Mouse (Mus musculus): ENCODE measurements at regions not wholly inside any gene's neighbourhood (a gene's known extent, or its start where the extent isn't known, plus 50 kb on each side); places are given as distances from the start of the nearest gene placed in this dataset.

- Histone ChIP-seq H3K27me3 (ENCODE audit: control insufficient read depth, insufficient read depth, low read length) (no peaks in the 10 kb centered on the region), H3K27ac (ENCODE audit: low read depth, low read length) (no peak overlapping the region), H3K9me3 (ENCODE audit: control insufficient read depth, low read length) (no peaks in the 10 kb centered on the region), H3K9ac (ENCODE audit: low read depth, low read length) (no peak overlapping the region), H3K36me3 (ENCODE audit: control insufficient read depth, insufficient read depth, low read length) (no peaks in the 10 kb centered on the region), H3K4me1 (ENCODE audit: control insufficient read depth, insufficient read depth, low read length) (no peaks in the 10 kb centered on the region), H3K4me2 (replicated peaks; ENCODE audit: low read depth, low read length) (no peak overlapping the region), H3K4me3 (ENCODE audit: low read length) (no peak overlapping the region)
- WGBS = 84% methylated on average over 1 of the region's 1 CpGs
- no peak for ATAC-seq (ENCODE audit: low FRiP score, low TSS enrichment)
Observed at GRCm38 (mm10) chr17:62436044-62436443, 445.1 kb downstream of the Efna5 start.

DNA sequence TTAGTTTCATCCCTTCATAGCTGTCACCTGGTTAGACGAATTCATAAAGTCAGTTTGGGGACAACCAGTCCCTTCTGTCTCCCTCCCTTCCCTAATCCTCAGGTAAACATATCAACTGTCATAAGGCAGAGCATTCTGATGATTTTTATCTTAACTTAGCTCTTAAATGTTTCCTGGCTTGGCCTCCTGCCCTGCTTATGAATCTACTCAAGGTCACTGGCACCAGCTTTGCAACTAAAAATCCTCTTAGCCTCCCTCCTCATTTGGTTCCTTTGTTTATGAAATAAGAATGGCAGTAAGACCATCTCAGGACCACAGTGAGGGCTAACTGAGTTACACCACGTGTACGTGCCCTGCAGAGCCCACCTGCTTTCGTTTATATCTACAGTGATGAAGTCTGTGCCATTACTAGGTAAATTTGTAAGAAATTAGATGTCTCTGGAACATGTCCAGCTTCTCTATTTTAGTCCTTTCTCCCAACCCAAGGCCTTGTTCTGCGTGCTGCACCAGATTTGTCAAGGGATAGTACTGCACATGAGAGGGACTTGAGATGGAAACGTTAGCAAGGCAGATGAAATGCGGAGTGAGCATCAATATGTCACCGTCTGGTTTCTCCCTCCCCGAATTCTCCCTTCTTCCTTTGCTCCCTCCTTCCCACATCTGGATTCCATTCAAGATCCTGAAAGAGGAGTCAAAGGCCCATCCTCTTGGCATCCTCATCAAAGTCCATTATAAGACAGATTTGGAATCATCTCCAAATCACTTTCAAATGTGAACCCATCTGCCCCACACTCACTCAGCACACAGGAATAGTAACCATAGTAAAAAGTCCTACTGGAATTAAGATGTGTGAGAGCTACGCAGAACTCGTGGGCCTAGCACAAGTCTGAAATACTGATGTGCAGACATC lies 457.4 kb downstream of the Efna5 start:
- no peak for ATAC-seq (ENCODE audit: low FRiP score, low TSS enrichment)
- H3K4me3 ChIP-seq (ENCODE audit: low read length) = no peak overlapping the region
- WGBS = 82% methylated on average over 11 of the region's 11 CpGs

GRCm38 (mm10) chr17:62417584-62417983 lies 463.5 kb downstream of the Efna5 start:
- H3K4me1 ChIP-seq (ENCODE audit: control insufficient read depth, insufficient read depth, low read length) = no peaks in the 10 kb centered on the region
- ATAC-seq (ENCODE audit: low FRiP score, low TSS enrichment) = no peak
- no peak overlapping the region for H3K4me3 ChIP-seq (ENCODE audit: low read length)
- no peak overlapping the region for H3K9ac ChIP-seq (ENCODE audit: low read depth, low read length)
- no peaks in the 10 kb centered on the region for H3K36me3 ChIP-seq (ENCODE audit: control insufficient read depth, insufficient read depth, low read length)
- H3K27me3 ChIP-seq (ENCODE audit: control insufficient read depth, insufficient read depth, low read length) = no peaks in the 10 kb centered on the region
- no peak overlapping the region for H3K27ac ChIP-seq (ENCODE audit: low read depth, low read length)
- no peak overlapping the region for H3K4me2 ChIP-seq (replicated peaks; ENCODE audit: low read depth, low read length)
- no peaks in the 10 kb centered on the region for H3K9me3 ChIP-seq (ENCODE audit: control insufficient read depth, low read length)
- 83% methylated on average over 7 of the region's 8 CpGs for WGBS

More for the DNA sequence above, 457.4 kb downstream of the Efna5 start:
- Histone ChIP-seq H3K36me3 (ENCODE audit: control insufficient read depth, insufficient read depth, low read length) (no peaks in the 10 kb centered on the region), H3K4me1 (ENCODE audit: control insufficient read depth, insufficient read depth, low read length) (no peaks in the 10 kb centered on the region), H3K27me3 (ENCODE audit: control insufficient read depth, insufficient read depth, low read length) (no peaks in the 10 kb centered on the region), H3K9ac (ENCODE audit: low read depth, low read length) (no peak overlapping the region), H3K27ac (ENCODE audit: low read depth, low read length) (no peak overlapping the region), H3K9me3 (ENCODE audit: control insufficient read depth, low read length) (no peaks in the 10 kb centered on the region), H3K4me2 (replicated peaks; ENCODE audit: low read depth, low read length) (no peak overlapping the region)

DNA sequence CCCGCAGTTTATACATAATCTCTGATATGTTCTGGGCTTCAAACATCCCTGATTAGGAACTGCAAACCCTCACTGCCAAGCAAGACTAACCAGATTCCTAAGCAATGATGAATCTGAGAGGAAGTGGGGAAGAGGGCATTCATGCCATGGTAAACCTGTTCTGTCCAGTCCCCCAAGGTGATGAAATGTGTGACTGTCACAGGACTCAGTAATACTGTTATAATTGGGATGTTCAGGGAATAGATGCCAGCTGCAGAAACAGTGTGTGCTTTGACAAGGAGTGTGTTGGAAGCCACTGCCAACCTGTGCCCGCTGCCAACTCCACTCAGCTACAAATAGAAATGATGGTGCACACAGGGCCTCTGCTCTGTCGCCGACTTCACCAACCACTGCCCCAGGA lies 466.0 kb downstream of the Efna5 start:
- no peak overlapping the region for H3K9ac ChIP-seq (ENCODE audit: low read depth, low read length)

DNA sequence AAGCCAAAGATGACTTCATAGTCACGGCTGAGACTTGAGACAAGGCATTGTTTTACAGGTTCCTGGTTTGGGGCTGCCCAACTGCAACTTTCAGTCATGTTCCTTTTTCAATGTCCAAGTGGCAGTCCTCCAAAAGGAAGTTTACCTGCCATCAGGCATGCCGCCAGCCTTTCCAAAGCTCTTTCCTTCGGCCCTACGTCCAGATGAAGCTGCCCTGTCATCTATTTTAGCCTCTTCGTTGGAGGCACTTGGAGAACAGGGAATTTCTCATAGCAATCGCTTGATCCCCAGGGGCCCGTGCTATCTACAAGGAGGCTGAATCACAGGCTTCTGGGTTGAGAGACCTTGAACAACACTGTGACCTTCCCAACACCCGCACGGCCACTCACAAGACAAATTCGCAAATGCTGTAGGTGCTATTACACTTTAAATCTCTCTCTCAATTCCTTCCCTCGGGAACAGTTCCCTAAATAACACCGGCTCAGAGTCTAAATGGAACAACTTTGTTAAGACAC lies 468.4 kb downstream of the Efna5 start:
- 88% methylated on average over 12 of the region's 12 CpGs for WGBS
- no peak overlapping the region for H3K27ac ChIP-seq (ENCODE audit: low read depth, low read length)

More for the DNA sequence above, 466.0 kb downstream of the Efna5 start:
- no peak for ATAC-seq (ENCODE audit: low FRiP score, low TSS enrichment)
- H3K4me3 ChIP-seq (ENCODE audit: low read length) = no peak overlapping the region
- no peaks in the 10 kb centered on the region for H3K27me3 ChIP-seq (ENCODE audit: control insufficient read depth, insufficient read depth, low read length)
- H3K36me3 ChIP-seq (ENCODE audit: control insufficient read depth, insufficient read depth, low read length) = no peaks in the 10 kb centered on the region
- WGBS = 89% methylated on average over 4 of the region's 4 CpGs
- no peaks in the 10 kb centered on the region for H3K4me1 ChIP-seq (ENCODE audit: control insufficient read depth, insufficient read depth, low read length)
- no peaks in the 10 kb centered on the region for H3K9me3 ChIP-seq (ENCODE audit: control insufficient read depth, low read length)
- no peak overlapping the region for H3K27ac ChIP-seq (ENCODE audit: low read depth, low read length)
- no peak overlapping the region for H3K4me2 ChIP-seq (replicated peaks; ENCODE audit: low read depth, low read length)

DNA sequence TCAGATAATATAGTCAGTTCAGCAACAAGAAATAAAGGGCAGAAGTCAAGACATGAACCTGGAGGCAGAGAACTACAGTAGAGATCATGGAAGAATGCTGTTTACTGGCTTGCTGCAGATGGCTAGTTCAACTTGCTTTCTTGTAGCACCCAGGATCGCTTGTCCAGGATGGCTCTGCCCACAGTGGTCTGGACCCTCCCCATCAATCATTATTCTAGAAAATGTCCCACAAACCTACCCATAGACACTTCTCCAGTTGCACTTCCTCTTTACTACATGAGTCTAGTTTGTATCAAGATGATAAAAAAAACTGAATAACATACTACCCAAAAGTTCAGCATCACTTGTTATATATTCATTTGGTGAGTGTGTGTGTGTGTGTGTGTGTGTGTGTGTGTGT lies 477.4 kb downstream of the Efna5 start:
- no peak for ATAC-seq (ENCODE audit: low FRiP score, low TSS enrichment)
- 97% methylated on average over 1 of the region's 1 CpGs for WGBS

More for the DNA sequence above, 468.4 kb downstream of the Efna5 start:
- Histone ChIP-seq H3K4me3 (ENCODE audit: low read length) (no peak overlapping the region), H3K36me3 (ENCODE audit: control insufficient read depth, insufficient read depth, low read length) (no peaks in the 10 kb centered on the region), H3K4me2 (replicated peaks; ENCODE audit: low read depth, low read length) (no peak overlapping the region), H3K4me1 (ENCODE audit: control insufficient read depth, insufficient read depth, low read length) (no peaks in the 10 kb centered on the region), H3K9me3 (ENCODE audit: control insufficient read depth, low read length) (0 out of 2 replicates have a peak, but pooled peaks cover 2% of the 10 kb centered on the region), H3K27me3 (ENCODE audit: control insufficient read depth, insufficient read depth, low read length) (no peaks in the 10 kb centered on the region), H3K9ac (ENCODE audit: low read depth, low read length) (no peak overlapping the region)
- ATAC-seq (ENCODE audit: low FRiP score, low TSS enrichment) = no peak

GRCm38 (mm10) chr17:62393355-62394006 lies 487.6 kb downstream of the Efna5 start:
- Histone ChIP-seq H3K27ac (ENCODE audit: low read depth, low read length) (no peak overlapping the region), H3K4me1 (ENCODE audit: control insufficient read depth, insufficient read depth, low read length) (no peaks in the 10 kb centered on the region), H3K4me2 (replicated peaks; ENCODE audit: low read depth, low read length) (no peak overlapping the region), H3K36me3 (ENCODE audit: control insufficient read depth, insufficient read depth, low read length) (no peaks in the 10 kb centered on the region), H3K9ac (ENCODE audit: low read depth, low read length) (no peak overlapping the region), H3K27me3 (ENCODE audit: control insufficient read depth, insufficient read depth, low read length) (no peaks in the 10 kb centered on the region), H3K4me3 (ENCODE audit: low read length) (no peak overlapping the region), H3K9me3 (ENCODE audit: control insufficient read depth, low read length) (no peaks in the 10 kb centered on the region)
- 61% methylated on average over 8 of the region's 8 CpGs for WGBS
- ATAC-seq (ENCODE audit: low FRiP score, low TSS enrichment) = peak; percentile 81

More for the DNA sequence above, 477.4 kb downstream of the Efna5 start:
- Histone ChIP-seq H3K4me2 (replicated peaks; ENCODE audit: low read depth, low read length) (no peak overlapping the region), H3K36me3 (ENCODE audit: control insufficient read depth, insufficient read depth, low read length) (no peaks in the 10 kb centered on the region), H3K27me3 (ENCODE audit: control insufficient read depth, insufficient read depth, low read length) (no peaks in the 10 kb centered on the region), H3K4me1 (ENCODE audit: control insufficient read depth, insufficient read depth, low read length) (no peaks in the 10 kb centered on the region), H3K9me3 (ENCODE audit: control insufficient read depth, low read length) (no peaks in the 10 kb centered on the region), H3K9ac (ENCODE audit: low read depth, low read length) (no peak overlapping the region), H3K4me3 (ENCODE audit: low read length) (no peak overlapping the region), H3K27ac (ENCODE audit: low read depth, low read length) (no peak overlapping the region)

- Histone ChIP-seq H3K9ac (ENCODE audit: low read depth, low read length) (no peak overlapping the region), H3K9me3 (ENCODE audit: control insufficient read depth, low read length) (no peaks in the 10 kb centered on the region), H3K4me3 (ENCODE audit: low read length) (no peak overlapping the region), H3K36me3 (ENCODE audit: control insufficient read depth, insufficient read depth, low read length) (no peaks in the 10 kb centered on the region), H3K4me1 (ENCODE audit: control insufficient read depth, insufficient read depth, low read length) (no peaks in the 10 kb centered on the region), H3K27ac (ENCODE audit: low read depth, low read length) (no peak overlapping the region), H3K27me3 (ENCODE audit: control insufficient read depth, insufficient read depth, low read length) (no peaks in the 10 kb centered on the region), H3K4me2 (replicated peaks; ENCODE audit: low read depth, low read length) (no peak overlapping the region)
- no peak for ATAC-seq (ENCODE audit: low FRiP score, low TSS enrichment)
- WGBS = 60% methylated on average over 16 of the region's 16 CpGs
Observed at GRCm38 (mm10) chr17:62384053-62384452, 497.1 kb downstream of the Efna5 start.
